Mouse (Mus musculus) limb, embryonic 10.5 days (tissue): Measurements from ENCODE around the gene Tlk2. TPM values are rescaled to one million over a fixed set of nuclear protein-coding genes. Genes with fewer than 3 reads are reported as not detected.

ENCODE experiments used
- DNase-seq: peaks from one replicate; pipeline ENCODE4 v3.0.0-alpha.2; 2017; ENCODE audit warnings: low spot score
- H3K27ac ChIP-seq: fragments of 300-500 bp; sonication (generic); 2 replicates; pipeline ENCODE4 v1.5.1; 2016; ENCODE audit warnings: mild to moderate bottlenecking
- H3K27me3 ChIP-seq: fragments of 300-500 bp; sonication (generic); 2 replicates; pipeline ENCODE4 v1.6.1; 2016; ENCODE audit warnings: low read depth, mild to moderate bottlenecking; ENCODE audit not compliant: poor library complexity, severe bottlenecking
- H3K36me3 ChIP-seq: fragments of 300-500 bp; sonication (generic); 2 replicates; pipeline ENCODE4 v1.6.1; 2016; ENCODE audit warnings: mild to moderate bottlenecking, moderate library complexity
- H3K4me1 ChIP-seq: fragments of 300-500 bp; sonication (generic); 2 replicates; pipeline ENCODE4 v1.6.1; 2016
- H3K4me3 ChIP-seq: fragments of 300-500 bp; sonication (generic); 2 replicates; pipeline ENCODE4 v1.5.1; 2016; ENCODE audit warnings: mild to moderate bottlenecking, moderate library complexity
- H3K9me3 ChIP-seq: fragments of 300-500 bp; sonication (generic); replicated peaks from 2 replicates; pipeline ENCODE4 v1.6.1; 2016; ENCODE audit warnings: mild to moderate bottlenecking
- WGBS: fragments of 180-500 bp; shearing (Covaris S2); methylation state at CpG from one replicate; pipeline ENCODE4 v1.1.7; 2016; 5-methylcytosine and 5-hydroxymethylcytosine counted together
- polyA plus RNA-seq: library from polyadenylated mRNA; unstranded; fragments of >200 nt; fragmentation: Nextera tagmentation; extraction: Ambion mirVana; gene quantifications from 2 replicates; pipeline ENCODE4 v1.2.1, GENCODE M21; 2016

Tlk2 gene
- polyA plus RNA-seq, 1 experiment from 2014 or later, result 23.0 TPM

DNA sequence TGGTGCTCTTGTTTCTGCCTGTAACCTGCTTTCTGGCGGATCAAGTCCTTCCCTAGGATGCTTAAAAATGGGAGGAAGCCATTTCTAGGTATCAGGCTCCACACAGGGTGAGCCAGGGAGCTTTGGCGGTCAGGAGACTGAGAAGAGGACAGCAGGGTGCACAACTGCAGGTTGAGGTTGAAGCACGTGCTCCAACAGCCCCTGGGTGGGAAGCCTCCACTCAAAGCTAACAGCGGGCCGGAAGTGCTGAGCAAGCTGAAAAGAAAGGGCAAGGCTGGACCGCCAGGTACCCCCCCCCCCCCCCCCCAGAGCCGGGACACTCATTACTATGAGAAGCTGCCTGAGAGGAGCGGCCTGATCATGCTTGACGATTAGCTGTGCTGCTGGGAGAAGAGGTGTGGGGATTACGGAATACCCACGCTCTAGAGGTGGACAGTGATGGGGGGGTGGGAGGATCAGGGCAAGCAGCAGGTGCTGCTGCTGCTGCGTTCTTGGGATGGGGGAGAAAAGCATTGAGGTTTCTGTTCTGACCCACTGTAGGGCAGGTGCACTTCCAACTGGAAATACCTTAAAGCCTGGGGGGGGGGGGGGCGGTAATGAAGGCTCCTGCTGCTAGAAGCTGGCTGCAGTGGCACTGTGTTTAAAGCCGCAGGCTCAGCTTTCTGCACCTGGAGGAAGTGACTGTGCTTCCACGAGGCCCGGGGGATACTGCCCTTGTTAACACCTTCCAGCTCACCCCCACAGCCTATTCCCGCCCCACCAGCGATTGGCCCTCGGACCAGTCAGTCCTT lies 27.2 kb upstream of the Tlk2 start:
- Histone ChIP-seq H3K36me3 (no peaks in the 10 kb centered on the region), H3K4me1 (peaks cover 64% of the 10 kb centered on the region), H3K27ac (peak overlapping the region; percentile 25; the same call in 1 of the 2 replicates), H3K9me3 (no peaks in the 10 kb centered on the region), H3K4me3 (peak overlapping the region; percentile 25; the same call in 1 of the 2 replicates), H3K27me3 (peaks cover 44% of the 10 kb centered on the region)
- DNase-seq, result peak; percentile 71
- 21% methylated on average over 18 of the region's 19 CpGs for WGBS

DNA sequence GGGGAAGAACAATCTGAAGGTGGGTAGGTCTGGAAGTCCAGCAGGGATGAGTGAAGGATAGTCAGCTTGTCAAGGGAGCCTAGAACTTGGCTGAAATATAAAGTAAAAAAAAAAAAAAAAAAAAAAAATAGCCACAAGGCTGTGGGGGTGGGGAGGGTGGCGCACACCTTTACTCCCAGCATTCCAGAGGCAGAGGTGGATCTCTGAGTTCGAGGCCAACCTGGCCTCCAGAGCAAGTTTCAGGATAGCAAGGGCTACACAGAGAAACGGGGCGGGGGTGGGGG lies 26.6 kb upstream of the Tlk2 start:
- H3K36me3 ChIP-seq, result no peaks in the 10 kb centered on the region
- no peaks in the 10 kb centered on the region for H3K9me3 ChIP-seq
- no peak overlapping the region for H3K27ac ChIP-seq
- no peak overlapping the region for H3K4me3 ChIP-seq
- peaks cover 66% of the 10 kb centered on the region for H3K4me1 ChIP-seq
- WGBS, result no CpG with 5 or more reads among the region's 4 CpGs
- DNase-seq, result no peak
- H3K27me3 ChIP-seq, result peaks cover 46% of the 10 kb centered on the region

DNA sequence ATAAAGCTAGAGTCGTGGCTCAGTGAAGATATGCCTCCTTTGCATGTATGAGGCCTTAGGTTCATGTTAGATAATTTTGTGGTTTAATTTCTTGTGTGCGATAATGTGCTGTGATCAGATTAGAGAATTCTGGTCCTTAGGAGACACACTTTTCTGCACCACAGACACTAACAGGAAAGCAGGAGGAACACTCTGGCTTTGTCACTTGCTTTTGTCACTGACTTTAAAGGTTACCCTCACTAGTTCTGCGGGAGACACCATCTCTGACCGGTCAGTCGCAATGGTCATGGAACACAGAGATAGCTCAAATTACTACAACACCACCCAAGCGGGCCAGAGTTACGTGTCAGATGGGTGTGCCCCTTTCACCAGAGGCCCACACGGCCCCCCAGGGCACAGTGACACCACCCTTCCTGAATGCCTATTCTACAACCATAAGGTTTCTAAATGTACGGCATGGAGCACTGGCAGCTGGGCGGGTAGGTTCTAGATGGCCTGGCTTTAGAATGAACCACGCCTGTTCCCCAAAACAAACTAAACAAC lies 26.2 kb upstream of the Tlk2 start:
- H3K4me3 ChIP-seq, result no peak overlapping the region
- no peak overlapping the region for H3K27ac ChIP-seq
- peaks cover 51% of the 10 kb centered on the region for H3K27me3 ChIP-seq
- no peak for DNase-seq
- H3K9me3 ChIP-seq, result no peaks in the 10 kb centered on the region
- WGBS, result 64% methylated on average over 11 of the region's 11 CpGs
- peaks cover 66% of the 10 kb centered on the region for H3K4me1 ChIP-seq
- no peaks in the 10 kb centered on the region for H3K36me3 ChIP-seq

GRCm38 (mm10) chr11:105153068-105153833 lies 25.4 kb upstream of the Tlk2 start:
- Histone ChIP-seq H3K4me3 (0 out of 2 replicates have a peak overlapping the region, but pooled peaks have one; percentile 26), H3K27me3 (peaks cover 58% of the 10 kb centered on the region), H3K9me3 (no peaks in the 10 kb centered on the region), H3K36me3 (no peaks in the 10 kb centered on the region), H3K27ac (no peak overlapping the region), H3K4me1 (peaks cover 66% of the 10 kb centered on the region)
- whole genome bisulfite sequencing, result 15% methylated on average over 12 of the region's 12 CpGs
- peak; percentile 76 for DNase-seq

DNA sequence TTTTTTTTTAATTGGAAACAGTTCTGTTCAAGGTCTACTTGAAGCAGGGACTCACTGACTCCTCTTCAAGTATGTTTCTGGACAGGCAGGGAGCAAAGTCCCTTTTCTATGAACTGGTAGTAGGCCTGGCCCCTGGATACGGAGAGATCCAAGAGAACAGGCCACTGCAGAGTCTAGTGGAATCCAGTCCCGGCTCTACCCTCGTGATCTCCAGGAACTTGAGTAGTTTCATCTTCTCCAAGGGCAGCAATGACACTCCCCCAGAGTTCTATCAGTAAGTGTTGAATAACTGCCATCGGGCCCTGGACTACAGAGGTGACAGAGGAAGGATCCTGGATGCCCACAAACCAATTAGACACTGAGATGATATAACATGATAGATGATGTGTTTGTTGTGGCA lies 22.7 kb upstream of the Tlk2 start:
- no peak for DNase-seq
- WGBS, result 42% methylated on average over 4 of the region's 4 CpGs
- H3K36me3 ChIP-seq, result no peaks in the 10 kb centered on the region
- peaks cover 47% of the 10 kb centered on the region for H3K27me3 ChIP-seq
- no peaks in the 10 kb centered on the region for H3K9me3 ChIP-seq
- no peak overlapping the region for H3K27ac ChIP-seq
- H3K4me1 ChIP-seq, result peaks cover 58% of the 10 kb centered on the region
- H3K4me3 ChIP-seq, result no peak overlapping the region

- peaks cover 49% of the 10 kb centered on the region for H3K4me1 ChIP-seq
- H3K36me3 ChIP-seq, result no peaks in the 10 kb centered on the region
- WGBS, result 85% methylated on average over 19 of the region's 19 CpGs
- DNase-seq, result no peak
- H3K27me3 ChIP-seq, result peaks cover 38% of the 10 kb centered on the region
- H3K27ac ChIP-seq, result no peak overlapping the region
- no peak overlapping the region for H3K4me3 ChIP-seq
- no peaks in the 10 kb centered on the region for H3K9me3 ChIP-seq
These were observed 21.8 kb upstream of the Tlk2 start for GRCm38 (mm10) chr11:105156748-105157267.

DNA sequence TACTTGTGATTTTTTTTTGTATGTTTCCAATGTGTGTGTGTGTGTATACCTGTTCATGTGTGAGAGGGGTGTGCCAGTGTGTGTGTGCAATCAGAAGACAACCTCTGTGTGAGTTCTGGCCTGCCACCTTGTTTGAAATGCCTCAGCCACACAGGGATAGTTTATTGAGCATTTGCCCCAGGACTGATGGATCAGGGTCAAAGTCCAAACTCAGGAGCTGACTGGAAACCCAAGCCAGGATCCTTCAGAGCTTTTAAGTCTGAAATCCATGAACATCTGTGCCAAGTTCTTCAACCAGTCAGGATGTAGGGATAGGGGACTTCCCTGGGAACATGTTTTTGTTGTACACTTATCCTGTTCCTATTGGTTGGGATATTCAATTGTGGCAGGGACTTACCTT lies 20.6 kb upstream of the Tlk2 start:
- Histone ChIP-seq H3K27ac (no peak overlapping the region), H3K36me3 (no peaks in the 10 kb centered on the region), H3K9me3 (no peaks in the 10 kb centered on the region), H3K4me3 (no peak overlapping the region), H3K27me3 (peaks cover 38% of the 10 kb centered on the region), H3K4me1 (peaks cover 36% of the 10 kb centered on the region)
- no peak for DNase-seq

DNA sequence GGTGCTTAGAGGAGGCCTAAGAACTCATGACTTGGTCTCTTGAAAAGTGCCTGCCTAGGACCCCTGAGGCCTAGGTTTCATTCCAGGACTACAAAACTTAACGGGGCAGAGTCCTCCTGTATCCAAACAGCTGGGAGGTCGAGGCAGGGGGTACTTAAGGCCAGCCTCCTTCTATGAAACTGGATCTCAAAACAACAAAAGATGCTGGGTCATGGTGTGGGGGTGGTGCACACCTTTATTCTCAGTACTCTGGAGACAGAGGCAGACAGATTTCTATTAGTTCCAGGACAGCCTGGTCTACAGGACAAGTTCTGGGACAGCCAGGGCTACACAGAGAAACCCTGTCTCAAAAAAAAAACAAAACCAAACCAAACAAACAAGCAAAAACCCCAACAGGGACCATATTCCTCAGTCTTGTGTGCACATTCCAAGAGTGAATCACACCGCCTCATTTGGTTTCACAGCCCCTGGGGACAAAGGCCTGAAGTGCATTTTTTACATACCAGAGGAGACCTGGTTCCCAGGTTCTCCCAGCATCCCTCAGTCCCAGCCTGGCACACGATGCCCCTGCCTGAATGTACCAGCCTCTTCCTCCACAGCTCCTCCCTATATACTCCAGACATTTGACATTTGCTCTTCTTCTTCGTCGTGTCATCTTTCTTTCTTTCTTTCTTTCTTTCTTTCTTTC lies 18.8 kb upstream of the Tlk2 start:
- peaks cover 41% of the 10 kb centered on the region for H3K27me3 ChIP-seq
- peaks cover 19% of the 10 kb centered on the region for H3K4me1 ChIP-seq
- H3K9me3 ChIP-seq, result peaks cover 4% of the 10 kb centered on the region; the same call in 1 of the 2 replicates
- 0 out of 2 replicates have a peak, but pooled peaks cover 3% of the 10 kb centered on the region for H3K36me3 ChIP-seq
- H3K4me3 ChIP-seq, result no peak overlapping the region
- WGBS, result 65% methylated on average over 6 of the region's 6 CpGs
- no peak overlapping the region for H3K27ac ChIP-seq
- DNase-seq, result no peak

DNA sequence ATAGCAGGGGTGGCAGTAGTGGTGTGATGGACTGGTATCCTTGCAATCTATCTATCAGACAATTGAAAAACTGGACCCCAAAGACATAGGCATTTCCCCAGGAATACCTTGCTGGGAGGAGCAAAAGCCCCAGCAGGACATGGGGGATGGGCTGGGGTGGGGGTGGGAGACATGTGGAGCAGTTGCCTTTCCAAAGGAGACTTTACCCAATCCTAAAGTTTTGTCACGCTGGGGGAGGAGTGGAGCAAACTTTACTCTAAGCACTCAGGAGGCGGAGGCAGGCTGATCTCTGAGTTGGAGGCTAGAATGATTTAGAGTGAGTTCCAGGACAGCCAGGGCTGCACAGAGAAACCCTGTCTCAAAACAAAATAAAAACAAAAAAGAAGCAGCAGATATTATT lies 17.2 kb upstream of the Tlk2 start:
- H3K27ac ChIP-seq, result no peak overlapping the region
- peaks cover 45% of the 10 kb centered on the region for H3K27me3 ChIP-seq
- 89% methylated on average over 2 of the region's 2 CpGs for WGBS
- H3K4me3 ChIP-seq, result no peak overlapping the region
- peaks cover 3% of the 10 kb centered on the region for H3K4me1 ChIP-seq
- peaks cover 12% of the 10 kb centered on the region for H3K9me3 ChIP-seq
- DNase-seq, result no peak
- 0 out of 2 replicates have a peak, but pooled peaks cover 7% of the 10 kb centered on the region for H3K36me3 ChIP-seq

DNA sequence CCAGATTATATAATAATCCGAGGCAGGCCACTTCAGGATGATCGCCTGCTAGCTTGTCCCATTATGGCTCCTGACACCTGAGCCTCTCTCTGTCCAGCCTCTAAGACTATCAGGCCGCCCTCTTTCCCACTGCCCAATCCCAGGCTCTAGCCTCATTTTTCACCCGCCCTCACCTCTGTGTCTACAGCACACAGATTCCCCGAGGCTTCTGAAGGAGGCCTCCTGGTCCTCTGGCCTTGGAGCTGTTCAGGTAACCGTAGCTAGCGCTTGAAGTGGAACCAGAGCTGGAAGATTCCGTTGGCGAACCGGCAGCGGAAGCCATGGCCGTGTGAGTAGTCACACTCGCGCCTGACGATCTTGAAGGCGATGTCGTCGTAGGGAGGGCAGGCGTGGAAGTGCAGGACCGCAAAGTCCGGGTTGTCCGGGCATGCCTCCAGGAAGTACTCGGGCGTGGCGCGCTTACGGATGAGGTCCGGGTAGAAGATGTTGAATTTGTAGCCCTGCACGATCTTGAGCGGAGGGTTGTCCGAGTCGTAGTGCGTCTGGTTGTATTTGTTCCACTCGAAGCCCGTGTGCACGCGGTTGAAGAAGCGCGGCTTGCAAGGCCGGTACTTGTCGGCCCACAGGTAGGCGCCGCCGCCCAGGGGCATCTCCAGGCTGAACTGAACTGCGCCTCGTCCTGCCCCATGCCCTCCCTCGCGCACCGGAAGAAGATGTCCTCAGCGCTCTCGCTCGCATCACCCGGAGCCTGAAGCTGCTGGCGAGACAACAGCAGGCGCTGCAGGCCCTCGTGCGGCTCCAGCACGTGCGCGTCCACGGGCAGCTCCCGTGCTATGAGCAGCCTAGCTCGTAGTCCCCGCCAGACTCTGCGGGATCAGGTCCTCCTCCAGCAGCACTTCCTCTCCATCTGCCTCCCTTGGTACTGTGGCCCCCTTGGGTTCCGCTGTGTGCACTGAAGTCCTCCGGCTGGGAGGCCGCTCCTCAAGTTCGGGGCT lies 13.8 kb upstream of the Tlk2 start:
- Histone ChIP-seq H3K4me3 (0 out of 2 replicates have a peak overlapping the region, but pooled peaks have one; percentile 4), H3K9me3 (peaks cover 12% of the 10 kb centered on the region), H3K36me3 (0 out of 2 replicates have a peak, but pooled peaks cover 7% of the 10 kb centered on the region), H3K27ac (no peak overlapping the region; the same call in 1 of the 2 replicates), H3K27me3 (peaks cover 26% of the 10 kb centered on the region), H3K4me1 (no peaks in the 10 kb centered on the region)
- DNase-seq, result no peak
- WGBS, result 79% methylated on average over 69 of the region's 69 CpGs

GRCm38 (mm10) chr11:105166780-105167179 lies 11.8 kb upstream of the Tlk2 start:
- Histone ChIP-seq H3K9me3 (peaks cover 12% of the 10 kb centered on the region), H3K27ac (no peak overlapping the region), H3K4me3 (no peak overlapping the region), H3K36me3 (0 out of 2 replicates have a peak, but pooled peaks cover 7% of the 10 kb centered on the region), H3K4me1 (no peaks in the 10 kb centered on the region), H3K27me3 (peaks cover 26% of the 10 kb centered on the region)
- 89% methylated on average over 10 of the region's 10 CpGs for WGBS
- DNase-seq, result no peak
